Mouse (Mus musculus): ENCODE results near the gene Myct1. TPM values are rescaled to one million over a fixed set of nuclear protein-coding genes. Genes with fewer than 3 reads are reported as not detected.

Myct1 gene
- polyA plus RNA-seq (2017; shearing (Covaris generic)) = not detected

DNA sequence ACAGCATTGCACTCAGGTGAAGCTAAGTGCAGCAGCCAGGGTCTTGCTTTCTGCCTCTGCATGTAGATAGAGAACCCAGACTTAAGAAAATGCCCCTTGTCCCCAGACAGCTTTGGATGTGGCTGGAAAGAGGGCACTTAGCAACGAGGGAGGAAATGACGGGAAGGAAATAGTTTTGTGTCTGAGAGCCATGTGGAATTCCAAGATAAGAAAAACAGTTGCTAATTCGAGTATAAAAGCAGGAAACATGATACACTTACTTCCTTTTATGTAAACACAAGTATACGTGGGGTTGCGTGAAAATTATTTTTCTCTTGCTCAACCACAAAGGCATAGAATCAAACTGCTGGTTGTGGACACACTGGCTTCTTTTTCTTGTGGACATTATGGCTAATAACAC, at the start of gene Myct1:
Gene Myct1, plus strand, starts transcription at position 312 of the 400 bp plus-strand sequence.

DNA sequence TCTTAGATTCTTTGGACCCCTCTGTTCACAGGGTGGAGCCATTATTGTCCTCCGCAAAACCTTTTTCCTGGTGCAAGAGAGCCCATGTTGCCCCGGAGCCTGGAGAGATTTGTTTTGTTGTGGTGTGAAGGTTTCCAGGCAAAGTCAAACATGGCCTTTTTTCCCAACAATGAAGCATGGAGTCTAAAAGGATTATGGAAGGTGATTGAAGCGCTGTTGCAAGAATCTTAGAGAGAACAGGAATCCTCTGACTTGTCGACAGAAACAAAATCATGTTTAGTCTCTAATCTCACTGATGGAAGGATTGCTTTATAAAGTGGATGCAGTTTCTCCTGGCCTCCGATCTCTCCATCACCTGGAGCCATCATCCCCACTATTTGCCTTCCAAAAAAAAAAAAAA, 42.2 kb upstream of the Myct1 start, which contains the start of gene Syne1:
Gene Syne1, minus strand, starts transcription at position 101 of the 400 bp plus-strand sequence.

DNA sequence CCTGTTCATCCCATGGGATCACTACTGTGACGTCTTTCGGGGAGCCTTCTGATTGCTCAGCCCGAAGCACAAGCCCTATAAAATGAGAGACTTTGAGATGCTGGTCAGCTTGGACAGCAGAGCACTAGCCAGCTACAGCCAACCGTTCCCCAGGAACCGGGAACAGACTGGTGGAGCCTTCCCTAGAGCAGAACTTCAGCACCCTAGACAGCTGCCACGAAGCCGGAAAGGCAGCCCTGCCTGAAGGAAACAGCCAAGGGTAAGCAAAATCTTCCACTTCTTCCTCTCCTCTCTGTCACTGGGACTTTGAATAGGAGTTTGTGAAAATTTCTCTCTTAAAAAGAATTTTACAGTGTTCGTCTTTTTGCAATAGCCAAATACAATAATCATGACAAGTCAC, 45.5 kb downstream of the Myct1 start, which contains the start of gene Vip:
Gene Vip, plus strand, starts transcription at position 107 of the 400 bp plus-strand sequence.

Other genes with a start within 250 kb of the Myct1 start
- gene Syne1, start 42.3 kb upstream of the Myct1 start, polyA plus RNA-seq (2017; shearing (Covaris generic)) = 20.3 TPM
- not detected for gene Vip, start 45.4 kb downstream of the Myct1 start, polyA plus RNA-seq (2017; shearing (Covaris generic))
- 19.3 TPM for gene Fbxo5, start 211.8 kb downstream of the Myct1 start, polyA plus RNA-seq (2017; shearing (Covaris generic))
- 22.2 TPM for gene Mtrf1l, start 230.1 kb downstream of the Myct1 start, polyA plus RNA-seq (2017; shearing (Covaris generic))

Data from CD4-positive, CD25-positive, alpha-beta regulatory T cell (primary cell).